Mouse (Mus musculus) neural tube, embryonic 13.5 days (tissue): ENCODE results near the gene Phf12. TPM values are rescaled to one million over a fixed set of nuclear protein-coding genes. Genes with fewer than 3 reads are reported as not detected.
A peak's percentile ranks its signal among the peaks of the same experiment; 100 is the strongest.

Experiments used
- ATAC-seq: fragments of 200-750 bp; cut with Nextera tagmentation; 2 replicates; pipeline ENCODE4 v1.8.0; 2017; ENCODE audit warnings: low read depth, mild to moderate bottlenecking, moderate TSS enrichment, moderate library complexity
- H3K27ac ChIP-seq: fragments of 300-500 bp; sonication (generic); replicated peaks from 2 replicates; pipeline ENCODE4 v1.5.1; 2015; ENCODE audit warnings: moderate library complexity, mild to moderate bottlenecking, inconsistent platforms
- H3K27me3 ChIP-seq: fragments of 300-500 bp; sonication (generic); 2 replicates; pipeline ENCODE4 v1.6.1; 2015; ENCODE audit warnings: mild to moderate bottlenecking, inconsistent platforms
- H3K36me3 ChIP-seq: fragments of 300-500 bp; sonication (generic); 2 replicates; pipeline ENCODE4 v1.6.1; 2015; ENCODE audit warnings: mild to moderate bottlenecking, inconsistent platforms
- H3K4me1 ChIP-seq: fragments of 300-500 bp; sonication (generic); replicated peaks from 2 replicates; pipeline ENCODE4 v1.6.1; 2015; ENCODE audit warnings: inconsistent platforms
- H3K4me2 ChIP-seq: fragments of 300-500 bp; sonication (generic); 2 replicates; pipeline ENCODE4 v1.6.1; 2015; ENCODE audit warnings: inconsistent platforms, mild to moderate bottlenecking, moderate library complexity
- H3K4me3 ChIP-seq: fragments of 300-500 bp; sonication (generic); 2 replicates; pipeline ENCODE4 v1.5.1; 2015; ENCODE audit warnings: mild to moderate bottlenecking, inconsistent platforms
- H3K9ac ChIP-seq: fragments of 300-500 bp; sonication (generic); 2 replicates; pipeline ENCODE4 v1.6.1; 2015; ENCODE audit warnings: moderate library complexity, mild to moderate bottlenecking, inconsistent platforms
- H3K9me3 ChIP-seq: fragments of 300-500 bp; sonication (generic); 2 replicates; pipeline ENCODE4 v1.6.1; 2016; ENCODE audit warnings: inconsistent platforms
- WGBS: fragments of 180-500 bp; shearing (Covaris S2); methylation state at CpG from one replicate; pipeline ENCODE4 v1.1.7; 2015; 5-methylcytosine and 5-hydroxymethylcytosine counted together
- polyA plus RNA-seq: library from polyadenylated mRNA; unstranded; fragments of >200 nt; fragmentation: Nextera tagmentation; extraction: Ambion mirVana; gene quantifications from 2 replicates; pipeline ENCODE4 v1.2.1, GENCODE M21; 2015

The Phf12 gene
- polyA plus RNA-seq = 15.6 and 19.8 TPM in 2 replicates

GRCm38 (mm10) chr11:77982441-77982905 is at the start of gene Phf12:
TSS of gene Phf12 (plus strand) at chr11:77982754.
- H3K27me3 ChIP-seq = peaks cover 12% of the 10 kb centered on the region
- peaks cover 21% of the 10 kb centered on the region for H3K36me3 ChIP-seq
- H3K9me3 ChIP-seq = no peaks in the 10 kb centered on the region
- peak within 1 kb of the TSS; percentile 97 for H3K9ac ChIP-seq
- peak within 1 kb of the TSS; percentile 99 for H3K4me3 ChIP-seq
- peak within 1 kb of the TSS; percentile 96 for H3K27ac ChIP-seq
- peak within 1 kb of the TSS; percentile 95 for H3K4me2 ChIP-seq
- peaks cover 33% of the 10 kb centered on the region for H3K4me1 ChIP-seq
- under 1% methylated on average over 62 of the region's 62 CpGs for WGBS
- ATAC-seq = peak; percentile 90

- WGBS = 2% methylated on average over 4 of the region's 4 CpGs
- no peaks in the 10 kb centered on the region for H3K9me3 ChIP-seq
- peaks cover 89% of the 10 kb centered on the region for H3K27me3 ChIP-seq
- peak overlapping the region; percentile 92 for H3K4me2 ChIP-seq
- H3K4me1 ChIP-seq = peaks cover 91% of the 10 kb centered on the region
- no peaks in the 10 kb centered on the region for H3K36me3 ChIP-seq
- no peak for ATAC-seq
- peak overlapping the region; percentile 95 for H3K9ac ChIP-seq
- H3K27ac ChIP-seq = peak overlapping the region; percentile 98
- H3K4me3 ChIP-seq = peak overlapping the region; percentile 79
Observed at GRCm38 (mm10) chr11:77934111-77934521, 48.4 kb upstream of the Phf12 start.

- WGBS = 51% methylated on average over 5 of the region's 5 CpGs
- Histone ChIP-seq H3K4me3 (peak overlapping the region; percentile 79), H3K4me2 (peak overlapping the region; percentile 92), H3K4me1 (peaks cover 85% of the 10 kb centered on the region), H3K9ac (peak overlapping the region; percentile 95), H3K27ac (peak overlapping the region; percentile 98), H3K36me3 (no peaks in the 10 kb centered on the region), H3K27me3 (peaks cover 89% of the 10 kb centered on the region), H3K9me3 (no peaks in the 10 kb centered on the region)
- no peak for ATAC-seq
Observed at GRCm38 (mm10) chr11:77934568-77935311, 47.8 kb upstream of the Phf12 start.

- Histone ChIP-seq H3K4me1 (peaks cover 79% of the 10 kb centered on the region), H3K27me3 (peaks cover 97% of the 10 kb centered on the region), H3K9me3 (no peaks in the 10 kb centered on the region), H3K4me3 (peak overlapping the region; percentile 79; the same call in 1 of the 2 replicates), H3K27ac (peak overlapping the region; percentile 49), H3K9ac (peak overlapping the region; percentile 60), H3K36me3 (no peaks in the 10 kb centered on the region), H3K4me2 (peak overlapping the region; percentile 92)
- 2% methylated on average over 8 of the region's 8 CpGs for WGBS
- ATAC-seq = no peak
Observed at GRCm38 (mm10) chr11:77936846-77937245, 45.7 kb upstream of the Phf12 start.

GRCm38 (mm10) chr11:77937649-77938410 is 44.7 kb upstream of the Phf12 start:
- peaks cover 93% of the 10 kb centered on the region for H3K27me3 ChIP-seq
- no peak overlapping the region for H3K9ac ChIP-seq
- no peak overlapping the region for H3K4me2 ChIP-seq
- H3K27ac ChIP-seq = no peak overlapping the region
- H3K4me3 ChIP-seq = no peak overlapping the region
- ATAC-seq = no peak
- WGBS = 8% methylated on average over 4 of the region's 4 CpGs
- peaks cover 79% of the 10 kb centered on the region for H3K4me1 ChIP-seq
- H3K9me3 ChIP-seq = no peaks in the 10 kb centered on the region
- H3K36me3 ChIP-seq = no peaks in the 10 kb centered on the region

GRCm38 (mm10) chr11:77942230-77942629 is 40.3 kb upstream of the Phf12 start:
- Histone ChIP-seq H3K4me2 (no peak overlapping the region), H3K9ac (peak overlapping the region; percentile 47), H3K36me3 (0 out of 2 replicates have a peak, but pooled peaks cover 2% of the 10 kb centered on the region), H3K4me1 (peaks cover 46% of the 10 kb centered on the region), H3K4me3 (no peak overlapping the region), H3K27ac (peak overlapping the region; percentile 80), H3K9me3 (no peaks in the 10 kb centered on the region), H3K27me3 (peaks cover 89% of the 10 kb centered on the region)
- 4% methylated on average over 5 of the region's 5 CpGs for WGBS
- ATAC-seq = peak; percentile 34; the same call in 1 of the 2 replicates

GRCm38 (mm10) chr11:77947860-77948259 is 34.7 kb upstream of the Phf12 start:
- H3K36me3 ChIP-seq = 0 out of 2 replicates have a peak, but pooled peaks cover 2% of the 10 kb centered on the region
- H3K9me3 ChIP-seq = no peaks in the 10 kb centered on the region
- H3K4me1 ChIP-seq = peaks cover 38% of the 10 kb centered on the region
- peaks cover 88% of the 10 kb centered on the region for H3K27me3 ChIP-seq
- no peak overlapping the region for H3K4me3 ChIP-seq
- H3K9ac ChIP-seq = no peak overlapping the region
- WGBS = 3% methylated on average over 9 of the region's 9 CpGs
- H3K4me2 ChIP-seq = peak overlapping the region; percentile 33
- peak; percentile 75 for ATAC-seq
- peak overlapping the region; percentile 73 for H3K27ac ChIP-seq

GRCm38 (mm10) chr11:77950125-77950685 is 32.3 kb upstream of the Phf12 start:
- Histone ChIP-seq H3K27me3 (peaks cover 93% of the 10 kb centered on the region), H3K9ac (no peak overlapping the region), H3K36me3 (peaks cover 21% of the 10 kb centered on the region), H3K9me3 (no peaks in the 10 kb centered on the region), H3K4me1 (peaks cover 38% of the 10 kb centered on the region), H3K4me2 (no peak overlapping the region), H3K4me3 (no peak overlapping the region), H3K27ac (no peak overlapping the region)
- no peak for ATAC-seq
- 45% methylated on average over 12 of the region's 12 CpGs for WGBS

- Histone ChIP-seq H3K9ac (no peak overlapping the region), H3K4me1 (peaks cover 39% of the 10 kb centered on the region), H3K36me3 (peaks cover 21% of the 10 kb centered on the region), H3K27ac (0 out of 2 replicates have a peak overlapping the region, but pooled peaks have one; percentile 2), H3K27me3 (peaks cover 93% of the 10 kb centered on the region), H3K9me3 (no peaks in the 10 kb centered on the region), H3K4me2 (no peak overlapping the region), H3K4me3 (no peak overlapping the region)
- 58% methylated on average over 5 of the region's 5 CpGs for WGBS
- no peak for ATAC-seq
Observed at GRCm38 (mm10) chr11:77950797-77951228, 31.7 kb upstream of the Phf12 start.

- WGBS = 42% methylated on average over 9 of the region's 9 CpGs
- peaks cover 42% of the 10 kb centered on the region for H3K4me1 ChIP-seq
- H3K9ac ChIP-seq = no peak overlapping the region
- H3K4me3 ChIP-seq = no peak overlapping the region
- H3K9me3 ChIP-seq = no peaks in the 10 kb centered on the region
- no peak for ATAC-seq
- no peak overlapping the region; the same call in 1 of the 2 replicates for H3K27ac ChIP-seq
- no peak overlapping the region for H3K4me2 ChIP-seq
- peaks cover 22% of the 10 kb centered on the region for H3K36me3 ChIP-seq
- peaks cover 96% of the 10 kb centered on the region for H3K27me3 ChIP-seq
Observed at GRCm38 (mm10) chr11:77953671-77954070, 28.9 kb upstream of the Phf12 start.

- Histone ChIP-seq H3K9me3 (no peaks in the 10 kb centered on the region), H3K4me3 (no peak overlapping the region), H3K4me1 (peaks cover 44% of the 10 kb centered on the region), H3K27ac (no peak overlapping the region), H3K27me3 (peaks cover 98% of the 10 kb centered on the region), H3K36me3 (peaks cover 22% of the 10 kb centered on the region), H3K9ac (no peak overlapping the region), H3K4me2 (no peak overlapping the region)
- ATAC-seq = no peak
- 42% methylated on average over 3 of the region's 3 CpGs for WGBS
Observed at GRCm38 (mm10) chr11:77956428-77956827, 26.1 kb upstream of the Phf12 start.
